Mouse (Mus musculus): ENCODE measurements around the gene Tesk1. TPM values are rescaled to one million over a fixed set of nuclear protein-coding genes. Genes with fewer than 3 reads are reported as not detected.

Gene Tesk1
- total RNA-seq (2021): 10 to 100 TPM; 49.1 to 50.0 TPM
- long read RNA-seq, experiment 1, transcript Tesk1-201 (10 exons, 3,947 nt): major isoform, 36 of 63 reads
- long read RNA-seq, experiment 1, partial matches to known transcripts: 27 of 63 reads
- long read RNA-seq, experiment 1, other reads (novel, unspliced or antisense): 0 of 63 reads
- long read RNA-seq, experiment 2, transcript Tesk1-201 (10 exons, 3,947 nt): major isoform, 29 of 48 reads
- long read RNA-seq, experiment 2, partial matches to known transcripts: 19 of 48 reads
- long read RNA-seq, experiment 2, other reads (novel, unspliced or antisense): 0 of 48 reads

- intact Hi-C loops (cut with DNase I): no loop called here
Observed at GRCm38 (mm10) chr4:43441639-43442038, at the start of gene Tesk1. Gene Tesk1 (plus strand): TSS chr4:43441939.

GRCm38 (mm10) chr4:43394345-43394891 is 47.3 kb upstream of the Tesk1 start:
- intact Hi-C loops (cut with DNase I): no loop called here
- DNase-seq: peak; percentile 71 to 79

More at GRCm38 (mm10) chr4:43441639-43442038, at the start of gene Tesk1:
- DNase-seq: no peak

- intact Hi-C loops (cut with DNase I): no loop called here
- no peak for DNase-seq
Observed at GRCm38 (mm10) chr4:43395147-43395546, 46.6 kb upstream of the Tesk1 start.

- DNase-seq: no peak
- intact Hi-C loops (cut with DNase I): no loop called here
Observed at GRCm38 (mm10) chr4:43395836-43396235, 45.9 kb upstream of the Tesk1 start.

GRCm38 (mm10) chr4:43396381-43396780 is 45.4 kb upstream of the Tesk1 start:
- no peak for DNase-seq
- intact Hi-C loops (cut with DNase I): no loop called here

GRCm38 (mm10) chr4:43398014-43398413 is 43.7 kb upstream of the Tesk1 start:
- no peak for DNase-seq
- intact Hi-C loops (cut with DNase I): no loop called here

GRCm38 (mm10) chr4:43398829-43399331 is 42.9 kb upstream of the Tesk1 start:
- intact Hi-C loops (cut with DNase I): no loop called here
- DNase-seq: peak; percentile 61 to 63

- DNase-seq: peak in 1 of 2 experiments; percentile 52
- intact Hi-C loops (cut with DNase I): no loop called here
Observed at GRCm38 (mm10) chr4:43399391-43400131, 42.2 kb upstream of the Tesk1 start.

GRCm38 (mm10) chr4:43400976-43401375 is 40.8 kb upstream of the Tesk1 start:
- intact Hi-C loops (cut with DNase I): no loop called here
- DNase-seq: no peak

- DNase-seq: no peak
Observed at GRCm38 (mm10) chr4:43401486-43401885, 40.3 kb upstream of the Tesk1 start.

GRCm38 (mm10) chr4:43402212-43402611 is 39.5 kb upstream of the Tesk1 start:
- intact Hi-C loops (cut with DNase I): no loop called here
- no peak for DNase-seq

More at GRCm38 (mm10) chr4:43401486-43401885, 40.3 kb upstream of the Tesk1 start:
- intact Hi-C loops (cut with DNase I): no loop called here

- intact Hi-C loops (cut with DNase I): no loop called here
- no peak for DNase-seq
Observed at GRCm38 (mm10) chr4:43404697-43405096, 37.0 kb upstream of the Tesk1 start.

- DNase-seq: peak; percentile 58 to 80
- intact Hi-C loops (cut with DNase I): no loop called here
Observed at GRCm38 (mm10) chr4:43406162-43406971, 35.4 kb upstream of the Tesk1 start.

- no peak for DNase-seq
- intact Hi-C loops (cut with DNase I): no loop called here
Observed at GRCm38 (mm10) chr4:43407071-43407920, 34.4 kb upstream of the Tesk1 start.

- intact Hi-C loops (cut with DNase I): no loop called here
- DNase-seq: no peak
Observed at GRCm38 (mm10) chr4:43414761-43415160, 27.0 kb upstream of the Tesk1 start.

GRCm38 (mm10) chr4:43415221-43416070 is 26.3 kb upstream of the Tesk1 start:
- DNase-seq: no peak

GRCm38 (mm10) chr4:43416071-43416490 is 25.7 kb upstream of the Tesk1 start:
- intact Hi-C loops (cut with DNase I): no loop called here
- no peak for DNase-seq

More at GRCm38 (mm10) chr4:43415221-43416070, 26.3 kb upstream of the Tesk1 start:
- intact Hi-C loops (cut with DNase I): no loop called here

- intact Hi-C loops (cut with DNase I): loop anchor here (2.0 kb wide), 1 partner anchor 37 kb away; the partner anchor contains the start of gene Rusc2
- DNase-seq: no peak
Observed at GRCm38 (mm10) chr4:43417269-43418062, 24.3 kb upstream of the Tesk1 start.

All from gastrocnemius, postnatal 36 days (tissue).